Mouse (Mus musculus) liver, embryonic 14.5 days (tissue): Measurements from ENCODE around the gene Igflr1. TPM values are rescaled to one million over a fixed set of nuclear protein-coding genes. Genes with fewer than 3 reads are reported as not detected.

Source experiments
- ATAC-seq: fragments of 200-750 bp; cut with Nextera tagmentation; 2 replicates; pipeline ENCODE4 v1.8.0; 2017; ENCODE audit warnings: moderate number of reproducible peaks, mild to moderate bottlenecking, moderate library complexity; ENCODE audit not compliant: insufficient read depth
- DNase-seq, 3 experiments: peaks; one replicate each; pipeline ENCODE4 v3.0.0-alpha.2; 2012 to 2013; ENCODE audit warnings: low read depth in 3 of 3, low spot score in 3 of 3
- H3K27ac ChIP-seq: fragments of 300-500 bp; sonication (generic); 2 replicates; pipeline ENCODE4 v1.5.1; 2014; ENCODE audit warnings: moderate library complexity, mild to moderate bottlenecking, control low read depth, inconsistent platforms
- H3K27me3 ChIP-seq: fragments of 300-500 bp; sonication (generic); 2 replicates; pipeline ENCODE4 v1.6.1; 2014; ENCODE audit warnings: mild to moderate bottlenecking, low read length, moderate library complexity; ENCODE audit not compliant: control insufficient read depth, insufficient read depth
- H3K36me3 ChIP-seq: fragments of 300-500 bp; sonication (generic); replicated peaks from 2 replicates; pipeline ENCODE4 v1.6.1; 2014; ENCODE audit warnings: low read depth; ENCODE audit not compliant: control insufficient read depth, insufficient read depth
- H3K4me1 ChIP-seq, 2 experiments: fragments of 200-500 bp in 1 of 2; fragments of 300-500 bp in 1 of 2; sonication (generic) in 1 of 2; replicated peaks; 2 replicates each; pipeline ENCODE4 v1.6.1; 2012 to 2014; ENCODE audit warnings: antibody characterized with exemption in 1 of 2, inconsistent platforms in 1 of 2, low read length in 1 of 2; ENCODE audit not compliant: control insufficient read depth in 2 of 2, insufficient read depth in 2 of 2
- H3K4me2 ChIP-seq: fragments of 300-500 bp; sonication (generic); 2 replicates; pipeline ENCODE4 v1.6.1; 2014; ENCODE audit warnings: low read depth, mild to moderate bottlenecking, control low read depth, moderate library complexity
- H3K4me3 ChIP-seq, 2 experiments: fragments of 200-500 bp in 1 of 2; fragments of 300-500 bp in 1 of 2; sonication (generic) in 1 of 2; 2 replicates each; pipeline ENCODE4 v1.5.1; 2012 to 2014; ENCODE audit warnings: low read depth in 2 of 2, low read length in 2 of 2, mild to moderate bottlenecking in 2 of 2, control low read depth in 1 of 2, inconsistent platforms in 1 of 2, moderate library complexity in 1 of 2; ENCODE audit not compliant: insufficient read depth in 1 of 2
- H3K9ac ChIP-seq: fragments of 300-500 bp; sonication (generic); replicated peaks from 2 replicates; pipeline ENCODE4 v1.6.1; 2014; ENCODE audit warnings: mild to moderate bottlenecking, control low read depth, moderate library complexity
- H3K9me3 ChIP-seq: fragments of 300-500 bp; sonication (generic); 2 replicates; pipeline ENCODE4 v1.6.1; 2016; ENCODE audit warnings: low read length, mixed read lengths; ENCODE audit not compliant: control insufficient read depth
- CTCF ChIP-seq: IDR thresholded peaks from 2 replicates; pipeline ENCODE4 v1.5.1; 2016; ENCODE audit warnings: antibody characterized with exemption, low read depth, control low read depth
- EP300 ChIP-seq: IDR thresholded peaks from 2 replicates; pipeline ENCODE4 v1.6.1; 2016; ENCODE audit warnings: antibody characterized with exemption, low read depth
- WGBS: fragments of 180-500 bp; shearing (Covaris S2); extraction: QIAGEN DNeasy Blood & Tissue Kit; methylation state at CpG from one replicate; pipeline ENCODE4 v1.1.7; 2014; ENCODE audit not compliant: insufficient replicate concordance; 5-methylcytosine and 5-hydroxymethylcytosine counted together
- polyA plus RNA-seq, 2 experiments: library from polyadenylated mRNA; depleted of rRNA in 1 of 2; stranded (reverse) in 1 of 2; unstranded in 1 of 2; fragments of >200 nt; fragmentation: Nextera tagmentation in 1 of 2; extraction: Ambion mirVana in 1 of 2; gene quantifications; 2 replicates each; pipeline versions ENCODE4 v1.2.1 to v1.2.3; 2012 to 2014

Gene Igflr1
- polyA plus RNA-seq, 2 experiments = 1.2 to 1.5 TPM

DNA sequence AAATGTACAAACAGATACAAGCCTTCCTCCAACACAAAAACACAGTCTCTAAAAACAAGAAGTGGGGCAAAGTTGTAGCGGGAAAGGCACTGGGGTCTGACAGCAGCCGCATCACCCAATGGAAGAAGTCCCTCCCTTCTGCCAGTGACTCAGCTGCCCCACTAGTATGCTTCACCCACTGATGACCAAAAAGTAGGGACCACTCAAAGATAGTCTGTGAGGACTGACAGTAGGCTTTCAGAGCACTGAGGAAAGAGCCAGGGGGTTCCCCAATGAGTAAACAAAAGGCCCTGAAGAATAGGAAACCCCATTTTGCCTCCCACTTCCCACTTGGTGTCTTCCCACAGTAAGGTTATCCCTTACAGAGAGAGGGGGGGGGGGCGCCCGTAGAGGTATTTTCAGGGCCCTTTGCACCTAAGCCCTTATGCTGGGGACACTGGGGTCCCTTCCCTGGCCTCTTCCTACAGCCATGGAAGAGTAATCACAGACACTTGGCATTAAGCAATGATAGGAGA is 29.3 kb downstream of the Igflr1 start:
- Histone ChIP-seq H3K27ac (no peak overlapping the region), H3K4me1 (peaks cover 10 to 19% of the 10 kb centered on the region in 2 experiments; a peak in 3 of 4 replicates), H3K9me3 (no peaks in the 10 kb centered on the region), H3K36me3 (no peaks in the 10 kb centered on the region), H3K4me3 (no peak overlapping the region), H3K9ac (no peak overlapping the region), H3K4me2 (no peak overlapping the region), H3K27me3 (no peaks in the 10 kb centered on the region)
- DNase-seq = no peak
- ATAC-seq = no peak
- TF ChIP-seq CTCF (no peak), EP300 (no peak)
- WGBS = 44% methylated on average over 4 of the region's 4 CpGs

- no peak overlapping the region for H3K27ac ChIP-seq
- DNase-seq (no peak), ATAC-seq (no peak)
- TF ChIP-seq EP300 (no peak), CTCF (no peak)
- no peaks in the 10 kb centered on the region for H3K27me3 ChIP-seq
- WGBS = 63% methylated on average over 5 of the region's 5 CpGs
- no peak overlapping the region for H3K4me3 ChIP-seq
- H3K9ac ChIP-seq = no peak overlapping the region
- H3K4me1 ChIP-seq = peaks cover 6 to 16% of the 10 kb centered on the region in 2 experiments; a peak in 3 of 4 replicates
- no peaks in the 10 kb centered on the region for H3K36me3 ChIP-seq
- H3K9me3 ChIP-seq = no peaks in the 10 kb centered on the region
- H3K4me2 ChIP-seq = no peak overlapping the region
These were observed 30.9 kb downstream of the Igflr1 start for GRCm38 (mm10) chr7:30596093-30596492.

GRCm38 (mm10) chr7:30596811-30597210 is 31.6 kb downstream of the Igflr1 start:
- no peak overlapping the region for H3K27ac ChIP-seq
- peaks cover 6 to 16% of the 10 kb centered on the region in 2 experiments; a peak in 3 of 4 replicates for H3K4me1 ChIP-seq
- DNase-seq (no peak), ATAC-seq (no peak)
- no peak overlapping the region for H3K9ac ChIP-seq
- no peak for TF ChIP-seq CTCF
- TF ChIP-seq EP300 = no peak
- no peaks in the 10 kb centered on the region for H3K9me3 ChIP-seq
- WGBS = 56% methylated on average over 5 of the region's 5 CpGs
- H3K36me3 ChIP-seq = no peaks in the 10 kb centered on the region
- H3K27me3 ChIP-seq = no peaks in the 10 kb centered on the region
- H3K4me2 ChIP-seq = no peak overlapping the region
- H3K4me3 ChIP-seq = no peak overlapping the region

DNA sequence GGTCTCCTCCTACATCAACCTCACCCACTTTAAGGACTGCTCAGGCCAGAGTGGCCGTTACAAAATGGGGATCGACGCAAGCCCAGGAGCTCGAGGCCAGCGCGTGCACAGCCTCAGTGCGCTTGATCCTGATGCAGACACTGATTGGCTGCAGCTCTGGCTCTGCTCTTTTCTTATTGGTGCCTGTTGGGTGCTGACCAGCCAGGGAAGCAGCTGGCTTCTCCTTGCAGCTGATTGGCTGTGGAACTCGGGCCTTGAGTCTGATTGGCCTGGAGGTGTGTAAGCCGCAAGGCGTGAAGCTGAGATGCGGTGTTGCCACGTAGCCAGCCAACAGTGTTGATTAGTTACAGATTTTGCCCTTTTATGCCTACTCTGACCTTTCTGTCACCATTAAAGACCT is 33.6 kb downstream of the Igflr1 start, which contains the start of gene Zbtb32:
Gene Zbtb32, minus strand, starts transcription at position 124 of the 400 bp plus-strand sequence.
- TF ChIP-seq EP300 (no peak), CTCF (no peak)
- H3K27me3 ChIP-seq = no peaks in the 10 kb centered on the region
- H3K9me3 ChIP-seq = no peaks in the 10 kb centered on the region
- H3K4me2 ChIP-seq = peak within 1 kb of the TSS; percentile 23
- no peaks in the 10 kb centered on the region for H3K36me3 ChIP-seq
- 87% methylated on average over 12 of the region's 12 CpGs for WGBS
- ATAC-seq (no peak), DNase-seq (no peak)
- no peak within 1 kb of the TSS for H3K4me3 ChIP-seq
- peaks cover 6 to 11% of the 10 kb centered on the region in 2 experiments; a peak in 3 of 4 replicates for H3K4me1 ChIP-seq
- H3K9ac ChIP-seq = no peak within 1 kb of the TSS; the same call in 1 of the 2 replicates
- H3K27ac ChIP-seq = no peak within 1 kb of the TSS

- WGBS = 3% methylated on average over 16 of the region's 16 CpGs
- no peaks in the 10 kb centered on the region for H3K27me3 ChIP-seq
- peak overlapping the region; percentile 50 for H3K4me2 ChIP-seq
- H3K9me3 ChIP-seq = no peaks in the 10 kb centered on the region
- H3K4me3 ChIP-seq = no peak overlapping the region
- no peak overlapping the region; the same call in 1 of the 2 replicates for H3K9ac ChIP-seq
- H3K4me1 ChIP-seq = peaks cover 0 to 1% of the 10 kb centered on the region in 2 experiments; a peak in 2 of 4 replicates
- no peaks in the 10 kb centered on the region for H3K36me3 ChIP-seq
- TF ChIP-seq CTCF = no peak
- TF ChIP-seq EP300 = no peak
- H3K27ac ChIP-seq = no peak overlapping the region
- peak; percentile 74 to 77 (median 74) for DNase-seq
- peak; percentile 97 for ATAC-seq
These were observed 34.7 kb downstream of the Igflr1 start for GRCm38 (mm10) chr7:30599933-30600353.
